Mouse (Mus musculus) bone marrow, adult 2 months (tissue): ENCODE measurements around the gene Thbs1.

Experiments
- CTCF ChIP-seq: fragments of 200-500 bp; IDR thresholded peaks from 2 replicates; pipeline ENCODE4 v1.5.1; 2011; ENCODE audit warnings: low read length, control low read depth; ENCODE audit not compliant: control insufficient read depth, insufficient read depth
- POLR2A ChIP-seq: fragments of 200-500 bp; IDR thresholded peaks from 2 replicates; pipeline ENCODE4 v1.6.1; 2011; ENCODE audit warnings: low read depth, mild to moderate bottlenecking, control low read depth, low read length, borderline replicate concordance; ENCODE audit not compliant: control insufficient read depth

DNA sequence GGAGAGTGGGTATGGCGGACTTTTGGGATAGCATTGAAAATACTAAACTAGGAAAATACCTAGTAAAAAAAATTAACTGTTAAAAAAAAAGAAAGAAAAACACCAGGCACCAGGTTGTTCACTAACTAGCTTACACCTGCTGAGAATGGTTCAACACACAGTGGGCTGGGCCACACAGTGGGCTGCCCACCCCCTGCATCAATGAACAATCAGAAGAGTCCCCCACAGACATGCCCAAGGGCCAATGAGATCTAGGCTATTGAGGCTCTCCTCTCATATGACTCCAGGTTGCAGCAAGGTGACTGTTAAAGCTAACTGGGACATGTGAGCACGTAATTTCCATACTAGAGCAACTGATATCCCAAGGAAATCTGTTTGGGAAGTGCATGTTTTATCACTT lies 54.0 kb downstream of the Thbs1 start:
- TF ChIP-seq POLR2A (no peak), CTCF (no peak)
